Mouse (Mus musculus): ENCODE measurements at regions not wholly inside any gene's neighbourhood (a gene's known extent, or its start where the extent isn't known, plus 50 kb on each side); places are given as distances from the start of the nearest gene placed in this dataset.
A peak's percentile ranks its signal among the peaks of the same experiment; 100 is the strongest.

DNA sequence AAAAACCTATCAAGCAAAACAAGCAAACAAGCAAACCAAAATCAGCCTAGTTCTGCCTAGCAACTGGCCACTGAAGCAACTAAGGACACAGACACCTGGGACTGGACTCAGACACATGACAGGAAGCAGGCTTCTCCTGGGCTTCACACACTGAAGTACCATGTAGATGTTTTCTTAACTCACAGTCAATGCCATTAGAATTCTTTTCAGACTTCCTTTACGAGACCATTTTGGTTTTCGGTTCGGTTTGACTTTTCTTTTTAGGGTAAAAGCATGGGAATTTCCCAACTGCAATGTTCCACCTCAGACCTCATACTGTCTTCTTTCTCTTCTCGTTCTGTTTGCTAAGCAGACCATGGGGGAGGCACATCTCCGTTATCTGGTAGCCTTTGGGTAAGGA, 114.7 kb upstream of the Tbl1xr1 start:
- no peak for DNase-seq (ENCODE audit: low read depth, low spot score)

DNA sequence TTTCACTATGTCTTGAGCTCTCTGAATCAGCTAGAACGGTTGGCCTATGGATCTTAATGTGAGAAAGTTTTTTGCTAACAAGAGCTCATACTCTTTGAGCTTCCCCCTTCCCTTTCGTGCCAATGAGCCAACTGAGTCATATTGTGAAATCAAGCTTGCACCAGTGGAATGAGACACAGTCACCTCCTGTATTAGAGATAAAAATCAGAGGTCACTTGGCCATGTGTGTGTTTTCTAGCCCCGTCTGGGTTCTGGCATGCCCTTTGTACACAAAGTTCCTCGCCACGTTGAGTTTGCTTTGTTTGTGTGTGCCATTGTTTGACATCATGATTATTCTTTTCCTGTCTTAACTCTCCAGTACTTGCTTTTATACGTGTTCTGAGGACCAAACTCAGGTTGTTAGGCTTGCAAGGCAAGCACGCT, 114.1 kb upstream of the Tbl1xr1 start:
- no peak for DNase-seq (ENCODE audit: low read depth, low spot score)

DNA sequence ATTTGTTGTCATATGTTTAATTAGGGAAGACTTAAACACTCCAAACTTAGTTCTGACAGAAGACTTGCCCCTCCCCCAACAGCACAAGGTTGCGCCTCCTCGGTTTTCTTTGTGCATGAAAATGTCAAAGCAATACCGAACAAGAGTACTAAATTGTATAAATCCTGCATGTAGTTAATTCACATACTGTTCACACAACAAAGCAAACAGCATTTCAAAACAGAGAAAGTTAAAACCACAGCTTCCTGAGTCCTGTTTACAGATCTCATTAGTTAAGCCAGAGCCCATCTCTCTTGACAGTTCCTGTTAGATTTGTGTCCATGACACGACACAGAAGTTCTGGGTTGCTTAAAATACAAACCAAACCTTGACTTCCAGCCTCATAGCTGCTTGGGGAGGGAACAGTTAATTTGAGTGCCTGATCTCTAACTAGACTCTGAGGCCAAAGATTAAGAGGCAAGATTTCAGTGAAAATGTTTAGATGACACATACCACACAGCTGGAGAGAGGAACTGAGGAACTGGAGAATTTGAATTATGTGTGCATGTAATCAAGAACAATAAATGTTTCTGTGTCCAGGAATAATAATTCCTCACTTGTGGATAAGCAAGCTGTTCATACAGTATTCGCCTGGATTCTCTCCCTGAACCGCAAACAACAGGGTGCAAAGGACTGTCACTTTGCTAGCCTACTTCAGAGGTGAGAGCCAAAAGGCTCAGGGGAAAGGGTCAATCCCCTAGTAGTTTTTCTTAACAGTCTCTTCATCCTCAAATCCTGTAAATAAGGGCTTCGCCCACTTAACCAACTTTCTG, 113.3 kb upstream of the Tbl1xr1 start:
- no peak for DNase-seq (ENCODE audit: low read depth, low spot score)

DNA sequence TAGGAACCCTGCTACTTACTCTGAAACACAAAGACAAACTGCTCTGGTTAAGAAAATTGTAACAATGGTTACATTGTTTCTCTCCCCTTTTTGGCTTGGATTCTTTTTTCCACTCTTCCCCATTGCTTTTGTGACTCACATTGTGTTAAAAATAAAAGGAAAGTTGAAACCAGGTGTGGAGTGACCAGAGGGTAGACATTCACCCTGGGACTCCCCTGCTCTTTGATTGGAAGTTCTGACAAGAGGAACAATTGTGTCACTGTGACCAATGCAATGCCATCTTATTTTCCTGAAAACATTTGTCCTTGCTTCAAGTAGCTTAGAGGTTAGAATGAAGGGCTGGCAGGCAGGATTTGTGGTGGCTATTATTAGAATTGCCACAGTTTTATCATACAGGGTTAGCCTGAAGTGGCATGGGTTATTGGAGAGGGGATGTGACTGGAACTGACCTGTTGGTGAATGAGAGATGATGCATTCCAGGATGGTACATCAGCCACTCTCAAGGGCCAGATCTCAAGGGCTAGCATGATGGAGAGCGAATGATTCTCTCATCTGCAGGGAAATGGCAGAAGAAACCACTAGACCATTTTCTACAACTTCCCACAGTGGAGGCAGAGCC, 112.6 kb upstream of the Tbl1xr1 start:
- DNase-seq (ENCODE audit: low read depth, low spot score) = no peak

DNA sequence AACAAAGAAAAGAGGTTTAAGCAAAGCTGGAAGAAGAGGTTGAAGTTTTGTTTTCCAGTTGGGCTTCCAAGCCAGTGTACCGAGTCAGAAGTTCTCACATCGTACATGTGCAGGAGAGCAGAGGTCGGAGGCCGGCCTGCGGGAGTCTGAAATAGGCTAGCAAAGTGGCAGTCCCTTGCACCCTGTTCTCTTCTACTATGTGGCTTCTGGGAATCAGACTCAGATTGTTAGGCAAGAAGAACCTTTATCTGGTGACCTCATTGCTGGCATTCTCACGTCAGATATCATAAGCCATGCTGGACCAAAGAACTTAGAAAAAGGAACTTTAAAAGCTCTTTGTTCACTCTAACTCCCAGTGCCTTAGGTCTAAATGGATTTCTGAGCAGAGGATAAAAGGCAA, 112.0 kb upstream of the Tbl1xr1 start:
- DNase-seq (ENCODE audit: low read depth, low spot score) = no peak

DNA sequence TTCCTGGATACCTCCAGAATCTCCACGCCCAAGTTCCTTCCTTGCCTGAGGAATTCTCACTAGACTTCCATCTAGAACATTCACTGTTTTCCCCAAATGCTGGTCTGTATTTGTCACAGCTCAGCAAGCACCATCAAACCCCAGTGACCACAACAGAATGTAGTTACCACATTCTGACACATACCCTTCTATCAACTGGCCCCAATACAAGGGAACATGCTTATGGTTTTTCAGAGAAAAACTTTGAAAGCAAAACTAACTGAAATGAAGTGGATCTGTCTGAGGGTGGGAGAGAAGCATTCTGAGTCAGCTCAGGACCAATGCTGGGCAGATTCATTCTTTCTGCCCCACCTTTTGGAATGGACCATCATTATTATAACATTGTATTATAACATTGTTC, 110.9 kb upstream of the Tbl1xr1 start:
- no peak for DNase-seq (ENCODE audit: low read depth, low spot score)

DNA sequence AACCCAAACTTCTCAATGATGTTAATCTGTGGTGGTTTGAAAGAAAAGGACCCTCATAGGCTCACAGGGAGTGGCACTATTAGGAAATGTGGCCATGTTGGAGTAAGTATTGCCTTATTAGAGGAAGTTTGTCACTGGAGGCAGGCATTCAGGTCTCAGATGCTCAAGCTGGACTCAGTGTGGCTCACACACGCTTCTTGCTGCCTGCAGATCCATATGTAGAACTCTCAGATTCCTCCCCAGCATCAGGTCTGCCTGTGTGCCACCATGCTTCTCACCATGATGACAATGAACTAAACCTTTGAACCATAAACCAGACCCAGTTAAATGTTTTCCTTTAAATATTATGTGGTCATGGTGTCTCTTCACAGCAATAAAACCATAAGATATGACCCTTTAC, 104.7 kb upstream of the Tbl1xr1 start:
- no peak for DNase-seq (ENCODE audit: low read depth, low spot score)

DNA sequence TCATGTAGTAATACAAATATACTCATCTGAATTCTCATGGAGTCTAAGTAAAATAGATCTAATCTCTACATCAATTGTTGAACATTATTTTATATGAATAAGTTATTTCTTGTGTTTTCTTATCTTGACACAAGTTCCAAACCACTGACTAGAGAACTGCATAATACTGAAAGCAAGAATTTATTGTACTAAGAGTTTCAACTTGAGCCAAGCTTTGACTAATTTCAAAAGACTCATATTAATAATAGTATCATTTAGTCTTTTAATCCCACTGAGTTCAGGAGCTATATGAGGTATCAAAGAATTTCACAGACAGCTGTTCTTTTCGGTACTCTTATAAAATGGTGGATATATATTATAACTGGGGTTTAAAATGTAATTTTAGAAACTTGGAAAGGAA, 103.3 kb upstream of the Tbl1xr1 start:
- no peak for DNase-seq (ENCODE audit: low read depth, low spot score)

DNA sequence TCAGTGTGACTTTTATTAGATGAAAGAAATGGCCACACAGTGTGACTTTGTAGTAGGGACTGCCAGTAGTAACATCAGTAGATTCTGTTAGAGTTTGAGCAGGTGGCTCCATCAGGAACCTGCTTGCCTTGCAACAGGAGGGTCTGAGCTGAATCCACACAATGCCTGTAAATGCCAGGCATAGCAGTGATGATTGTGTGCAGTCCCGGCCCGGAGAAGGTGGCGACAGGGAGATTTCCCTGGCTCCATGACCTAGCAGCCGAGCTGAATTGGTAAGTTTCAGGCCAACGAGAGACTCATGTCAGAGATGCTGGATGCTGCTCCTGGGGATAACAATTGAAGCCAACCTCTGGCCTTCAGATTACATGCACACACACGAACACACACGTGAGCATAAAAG, 102.8 kb upstream of the Tbl1xr1 start:
- DNase-seq (ENCODE audit: low read depth, low spot score) = no peak

DNA sequence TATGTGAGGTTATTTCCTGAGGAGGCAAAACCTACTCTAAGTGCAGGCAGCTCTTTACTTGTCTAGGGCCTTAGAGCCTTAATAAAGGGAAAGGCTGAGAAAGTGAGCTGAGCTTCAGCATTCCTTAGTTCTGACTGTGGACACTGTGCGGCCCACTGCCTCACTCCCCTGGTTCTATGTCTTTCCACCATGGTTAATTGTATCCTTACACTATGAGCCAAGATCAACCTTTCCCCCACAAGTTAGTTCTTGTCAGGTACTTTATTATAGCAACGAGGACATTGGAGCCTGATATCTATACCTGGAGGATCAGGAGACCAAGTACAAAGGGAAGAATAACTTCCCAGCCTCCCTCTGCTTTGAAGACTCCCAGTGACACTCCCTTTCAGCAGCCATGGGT, 101.7 kb upstream of the Tbl1xr1 start:
- no peak for DNase-seq (ENCODE audit: low read depth, low spot score)

DNA sequence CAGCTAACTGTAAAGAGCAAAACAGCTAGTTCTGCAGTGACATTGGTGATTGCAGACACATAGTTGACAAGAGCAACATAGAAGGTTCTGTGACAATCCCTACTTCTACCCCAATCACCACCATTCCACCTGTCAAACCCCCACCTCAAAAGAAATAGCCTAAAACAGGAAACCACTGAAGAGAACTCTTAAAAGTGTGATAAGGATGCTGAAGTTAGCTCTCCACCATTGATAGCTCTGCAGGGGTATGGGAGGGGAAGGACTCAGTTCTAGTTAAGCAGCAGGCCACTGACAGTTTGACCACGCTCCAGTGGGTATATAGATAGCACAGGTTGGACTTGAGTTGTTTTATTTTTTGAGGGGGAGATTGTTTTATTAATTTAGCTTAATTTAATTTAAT, 98.7 kb upstream of the Tbl1xr1 start:
- DNase-seq (ENCODE audit: low read depth, low spot score) = no peak

DNA sequence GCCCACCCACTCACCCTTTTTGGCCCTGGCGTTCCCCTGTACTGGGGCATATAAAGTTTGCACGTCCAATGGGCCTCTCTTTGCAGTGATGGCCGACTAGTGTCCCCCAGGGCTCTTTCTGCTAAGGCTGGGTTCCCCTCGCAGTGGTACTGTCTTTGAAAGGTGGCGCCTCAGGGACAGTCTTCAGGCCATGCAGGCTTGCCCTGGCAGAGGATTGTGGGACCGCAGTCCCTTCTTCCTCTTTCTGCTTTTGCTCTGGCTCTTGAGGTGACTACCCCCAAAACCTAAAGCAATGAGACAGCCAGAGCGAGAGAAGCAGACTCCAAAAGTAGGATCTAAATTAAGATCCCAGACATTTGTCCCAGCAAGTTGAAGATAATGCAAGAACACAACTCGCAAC, 93.5 kb upstream of the Tbl1xr1 start:
- peak; percentile 20 for DNase-seq (ENCODE audit: low read depth, low spot score)

DNA sequence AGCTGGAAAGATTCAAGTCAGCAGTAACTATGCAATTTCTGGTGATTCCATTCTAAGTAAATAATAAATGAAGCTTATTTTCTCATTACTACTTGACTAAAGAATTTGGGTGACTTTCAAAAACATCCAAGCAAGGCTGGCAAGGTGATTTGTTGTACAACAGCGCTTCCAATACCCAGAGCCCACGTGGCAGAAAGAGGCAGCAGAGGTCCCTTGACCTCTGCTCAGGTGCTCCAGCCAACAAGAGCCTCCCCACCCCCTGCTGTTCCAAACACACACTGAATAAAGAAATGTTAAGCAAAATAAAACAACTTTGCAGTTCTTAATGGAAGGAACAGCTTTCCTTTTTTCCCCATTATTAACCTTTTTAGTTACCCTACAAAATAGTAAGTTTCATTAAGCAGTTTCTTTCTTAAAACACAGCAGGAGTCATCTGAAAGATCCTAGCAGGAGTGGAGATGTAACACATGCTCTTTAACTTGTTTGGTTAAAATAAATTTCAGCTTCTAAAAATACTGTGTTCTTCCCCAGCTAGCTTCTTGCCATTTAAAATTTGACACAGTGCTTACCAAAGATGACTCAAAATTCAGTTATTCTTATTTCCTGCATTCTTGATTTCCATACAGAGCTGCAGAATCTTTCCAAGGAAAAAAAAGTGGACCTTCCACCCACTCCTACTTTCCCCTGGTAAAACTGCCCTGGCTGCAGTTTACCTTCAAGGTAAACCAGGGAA, 92.3 kb upstream of the Tbl1xr1 start:
- DNase-seq (ENCODE audit: low read depth, low spot score) = peak; percentile 65

DNA sequence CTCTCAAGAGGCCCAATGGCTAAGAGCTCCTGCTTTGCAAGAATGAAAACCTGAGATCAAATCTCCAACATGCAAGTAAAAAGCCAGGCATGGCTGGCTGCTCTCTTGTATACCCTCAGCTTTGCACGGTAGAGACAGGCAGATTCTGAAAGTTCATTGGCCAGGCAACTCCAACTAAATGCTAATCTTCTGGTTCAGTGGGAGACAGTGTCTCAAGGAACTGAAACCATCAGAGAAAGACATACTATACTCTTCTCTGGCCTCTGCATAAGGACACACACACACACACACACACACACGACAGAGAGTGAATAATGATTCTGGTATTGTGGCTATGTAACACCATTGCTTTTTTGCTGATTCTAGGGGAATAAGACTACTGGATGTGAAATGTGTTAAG, 91.6 kb upstream of the Tbl1xr1 start:
- DNase-seq (ENCODE audit: low read depth, low spot score) = no peak

DNA sequence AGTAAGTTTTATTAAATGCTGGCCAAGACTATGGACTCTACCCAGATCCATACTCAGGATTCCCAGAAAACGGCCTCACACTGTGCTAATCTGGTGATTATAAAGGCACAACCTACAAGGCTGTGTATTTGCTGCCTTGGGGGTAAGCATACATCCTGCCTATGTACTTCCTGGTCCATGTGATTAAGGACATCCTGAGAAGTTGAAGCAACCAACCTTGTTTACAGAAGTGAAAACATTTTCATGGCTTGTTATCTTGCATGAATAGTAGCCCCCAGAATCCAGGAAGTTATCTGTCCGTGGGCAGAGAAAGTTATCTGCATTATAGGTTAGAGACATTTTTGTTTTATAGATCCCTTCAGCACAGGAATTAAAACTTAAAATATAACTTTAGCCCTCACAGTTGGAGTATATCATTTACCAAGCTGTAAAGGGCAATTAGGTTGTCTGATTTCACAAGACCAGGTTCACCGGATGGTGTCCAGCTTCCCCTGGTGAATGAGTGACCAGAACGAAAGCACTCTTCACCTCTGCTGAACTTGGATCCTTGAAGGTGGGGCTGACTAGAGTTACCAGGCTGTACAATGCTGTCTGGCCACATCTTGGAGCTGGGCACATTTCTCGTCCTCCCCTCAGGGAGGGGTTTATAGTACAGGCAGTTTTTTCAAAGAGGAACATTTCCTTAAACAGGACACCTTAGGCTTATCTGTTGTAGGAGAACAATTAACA, 90.1 kb upstream of the Tbl1xr1 start:
- no peak for DNase-seq (ENCODE audit: low read depth, low spot score)

DNA sequence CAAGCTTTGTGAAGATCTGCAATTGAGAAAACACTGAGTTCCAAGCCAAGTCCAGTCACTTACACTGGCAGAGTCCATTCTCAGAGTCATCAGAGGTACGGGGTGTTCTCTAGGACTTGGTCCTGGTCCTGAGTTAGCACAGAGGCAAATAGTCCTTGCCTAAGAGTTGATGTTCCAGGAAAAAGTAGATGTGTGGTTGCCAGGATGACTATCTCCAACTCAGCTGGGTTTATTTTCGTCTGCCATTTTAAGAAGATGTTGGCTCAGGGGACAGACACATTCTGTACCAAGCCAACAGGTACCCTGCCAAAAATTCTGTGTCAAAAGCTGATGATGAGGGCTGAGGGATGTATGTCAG, 89.6 kb upstream of the Tbl1xr1 start:
- no peak for DNase-seq (ENCODE audit: low read depth, low spot score)

DNA sequence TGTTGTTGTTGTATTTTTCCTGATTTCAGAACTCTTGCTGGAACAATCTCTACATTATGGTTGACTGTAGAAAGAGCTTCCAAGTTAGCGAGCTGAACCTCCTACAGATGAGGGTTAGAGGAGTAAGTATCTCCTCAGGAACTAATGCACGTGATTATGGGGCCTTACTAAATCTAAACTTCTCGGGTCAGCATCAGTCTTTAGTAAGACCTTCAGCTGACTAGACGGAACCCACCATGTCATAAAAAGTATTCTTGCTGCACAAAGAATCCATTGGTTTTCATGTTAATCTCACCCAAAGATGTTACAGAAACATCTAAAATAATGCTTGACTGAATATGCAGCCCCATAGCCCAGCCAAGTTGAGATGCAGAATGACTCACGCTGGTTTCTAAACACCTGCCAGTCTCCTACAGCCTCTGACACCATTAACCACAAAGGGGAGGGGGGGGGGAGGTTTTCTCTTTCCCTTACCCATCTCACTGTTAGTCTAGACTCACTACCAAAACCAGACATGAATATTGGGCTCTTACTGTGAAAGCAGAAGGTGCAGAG, 88.9 kb upstream of the Tbl1xr1 start:
- DNase-seq (ENCODE audit: low read depth, low spot score) = peak; percentile 39

DNA sequence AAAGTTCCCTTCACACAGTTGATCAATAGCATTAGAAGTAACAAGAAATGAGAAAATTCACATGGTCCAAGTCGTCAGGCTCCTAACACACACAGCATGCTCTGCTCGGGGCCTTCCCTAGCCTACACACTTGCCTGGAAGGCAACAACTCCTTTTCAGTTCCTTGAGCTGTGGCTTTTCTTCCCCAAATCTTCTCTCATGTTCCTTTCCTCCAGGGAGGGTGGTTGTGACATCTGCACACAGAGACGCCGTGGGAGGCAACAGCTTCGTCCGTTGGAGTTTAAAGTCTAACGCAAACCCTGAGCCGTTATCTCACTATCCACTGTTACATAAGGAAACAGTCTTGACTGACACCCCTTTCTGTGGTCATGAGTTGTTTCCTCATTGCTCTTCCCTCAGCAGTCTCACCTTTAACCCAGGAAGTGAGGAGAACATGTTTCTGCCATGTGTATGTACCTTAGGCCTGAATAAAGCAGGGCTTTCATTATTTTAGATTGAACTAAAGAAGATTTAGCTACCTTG, 88.4 kb upstream of the Tbl1xr1 start:
- DNase-seq (ENCODE audit: low read depth, low spot score) = peak; percentile 81

DNA sequence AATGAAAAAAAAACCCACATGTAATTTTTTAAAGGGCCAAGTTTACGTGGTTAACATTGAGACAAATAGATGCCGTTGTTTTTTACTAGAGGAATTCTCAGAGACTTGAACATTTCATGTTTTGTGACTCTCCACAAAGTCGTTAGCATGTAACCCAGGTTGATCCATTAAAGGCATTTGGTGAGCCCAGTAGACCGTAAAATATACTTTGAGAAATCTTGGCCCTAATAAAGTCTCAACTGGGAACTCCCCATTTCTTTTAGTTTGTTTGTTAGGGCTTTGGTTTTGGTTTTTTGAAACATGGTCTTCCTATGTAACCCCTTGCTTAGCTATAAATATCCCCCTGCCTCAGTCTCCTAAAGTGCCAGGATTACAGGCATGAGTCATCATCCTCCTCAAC, 85.9 kb upstream of the Tbl1xr1 start:
- DNase-seq (ENCODE audit: low read depth, low spot score) = no peak

DNA sequence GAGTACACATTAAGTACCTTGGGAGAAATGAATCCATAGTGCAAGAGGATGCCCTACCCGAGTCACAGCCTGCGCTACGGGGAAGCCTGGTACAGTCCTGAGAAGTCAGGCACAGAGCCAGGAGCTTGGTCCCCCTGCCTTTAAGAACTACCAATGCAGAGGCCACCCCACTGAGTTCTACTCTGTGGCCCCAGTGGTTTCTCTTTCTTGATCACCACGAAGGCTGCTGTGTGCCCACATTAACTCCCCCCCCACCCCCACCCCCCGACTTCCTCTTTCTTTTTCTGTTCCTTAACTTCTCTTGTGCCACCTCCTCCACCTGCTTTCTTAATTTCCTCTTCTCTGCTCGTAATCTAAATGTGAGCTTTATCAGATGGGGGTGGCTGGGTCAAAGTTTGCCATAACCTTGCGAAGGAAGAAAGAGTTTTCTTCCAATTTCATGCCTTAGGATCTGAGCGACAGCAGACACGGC, 84.7 kb upstream of the Tbl1xr1 start:
- DNase-seq (ENCODE audit: low read depth, low spot score) = peak; percentile 31

DNA sequence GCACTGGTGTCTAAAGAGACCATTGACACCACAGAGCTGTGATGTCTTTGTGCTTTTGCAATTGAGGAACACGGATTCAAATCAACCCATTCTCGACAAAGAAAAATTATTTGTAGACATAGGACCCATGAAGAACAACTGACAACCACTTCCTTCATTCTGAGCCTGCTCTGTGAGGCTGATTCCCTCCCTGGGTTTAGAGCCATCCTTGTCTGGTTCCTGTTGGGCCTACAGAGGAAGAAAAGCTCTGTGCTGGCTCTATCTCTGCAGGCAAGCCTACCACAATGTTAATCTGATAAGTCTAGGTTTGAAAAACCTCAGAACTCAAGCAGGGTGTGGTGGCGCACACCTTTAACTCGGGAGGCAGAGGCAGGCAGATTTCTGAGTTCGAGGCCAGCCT, 84.2 kb upstream of the Tbl1xr1 start:
- DNase-seq (ENCODE audit: low read depth, low spot score) = no peak

DNA sequence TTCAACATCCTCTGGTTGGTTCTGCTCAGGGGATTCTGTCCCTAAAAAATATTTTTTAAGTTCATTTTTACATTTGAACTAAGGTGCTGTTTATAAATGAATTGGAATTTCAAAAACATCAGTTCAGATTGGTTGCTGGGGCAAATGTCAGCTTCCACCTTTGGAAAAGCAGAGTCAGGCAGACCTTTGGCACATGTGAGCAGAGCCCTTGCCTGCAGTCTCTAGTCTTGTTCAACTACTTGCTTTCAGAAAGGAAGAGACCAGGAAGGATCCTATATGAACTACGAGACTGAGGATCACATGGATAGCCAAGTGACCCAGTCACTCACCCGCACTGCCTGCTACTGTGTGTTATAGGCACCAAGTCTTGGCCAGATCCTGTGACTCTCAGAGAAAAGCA, 82.5 kb upstream of the Tbl1xr1 start:
- DNase-seq (ENCODE audit: low read depth, low spot score) = no peak
